Mouse (Mus musculus) ES-E14 (cell line): ENCODE results near the gene Trp53tg5.

Source experiments
- CHD2 ChIP-seq: IDR thresholded peaks from 2 replicates; pipeline ENCODE4 v1.6.1; 2014; ENCODE audit warnings: mild to moderate bottlenecking, low read depth, low read length, inconsistent platforms
- HCFC1 ChIP-seq: IDR thresholded peaks from 2 replicates; pipeline ENCODE4 v1.6.1; 2012; ENCODE audit warnings: low read length, inconsistent platforms, borderline replicate concordance; ENCODE audit not compliant: insufficient read depth
- MAFK ChIP-seq: IDR thresholded peaks from 2 replicates; pipeline ENCODE4 v1.6.1; 2014; ENCODE audit warnings: mild to moderate bottlenecking, low read depth, low read length, inconsistent platforms; ENCODE audit not compliant: insufficient read depth
- ZC3H11A ChIP-seq: IDR thresholded peaks from 2 replicates; pipeline ENCODE4 v1.6.1; 2012; ENCODE audit warnings: low read depth, mild to moderate bottlenecking, inconsistent platforms, low read length, borderline replicate concordance
- ZNF384 ChIP-seq: IDR thresholded peaks from 2 replicates; pipeline ENCODE4 v1.6.1; 2012; ENCODE audit warnings: low read depth, low read length, inconsistent platforms

- TF ChIP-seq CHD2 (no peak), ZNF384 (no peak), HCFC1 (no peak), ZC3H11A (no peak), MAFK (no peak)
These were observed 45.1 kb downstream of the Trp53tg5 start for GRCm38 (mm10) chr2:164428451-164428850.
